Mouse (Mus musculus) activated CD4-positive, CD25-positive, alpha-beta regulatory T cell, adult 4 months (primary cell): ENCODE data around the gene Pnma1. TPM values are rescaled to one million over a fixed set of nuclear protein-coding genes. Genes with fewer than 3 reads are reported as not detected.
A peak's percentile ranks its signal among the peaks of the same experiment; 100 is the strongest.

Experiments
- ATAC-seq: one replicate; pipeline ENCODE4 v1.8.0; 2017
- polyA plus RNA-seq, 2 experiments: library from polyadenylated mRNA; unstranded; fragments of 100-300 nt; shearing (Covaris generic); gene quantifications; one replicate each; pipeline ENCODE4 v1.2.1; 2017

The Pnma1 gene
- polyA plus RNA-seq, 2 experiments from 2014 or later: not detected

GRCm38 (mm10) chr12:84100604-84101492 is 47.4 kb downstream of the Pnma1 start, which contains the start of gene Acot6:
Gene Acot6 (plus strand): TSS chr12:84100654.
- ATAC-seq: peak; percentile 66

DNA sequence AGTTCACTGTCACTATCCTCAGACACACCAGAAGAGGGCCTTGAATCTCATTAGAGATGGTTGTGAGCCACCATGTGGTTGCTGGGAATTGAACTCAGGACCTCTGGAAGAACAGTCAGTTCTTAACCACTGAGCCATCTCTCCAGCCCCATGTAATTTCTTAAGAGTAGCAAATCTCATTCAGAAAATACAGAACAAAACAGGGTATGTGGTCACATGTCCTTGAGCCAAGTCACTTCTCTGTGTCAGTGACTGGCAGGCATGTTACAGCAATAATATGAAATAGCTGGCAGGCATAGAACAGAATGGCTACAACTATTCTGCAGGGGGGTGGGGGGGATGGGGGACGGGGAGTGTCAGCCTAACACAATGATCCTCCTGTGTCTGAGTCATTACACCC is 48.2 kb downstream of the Pnma1 start:
- ATAC-seq: no peak

DNA sequence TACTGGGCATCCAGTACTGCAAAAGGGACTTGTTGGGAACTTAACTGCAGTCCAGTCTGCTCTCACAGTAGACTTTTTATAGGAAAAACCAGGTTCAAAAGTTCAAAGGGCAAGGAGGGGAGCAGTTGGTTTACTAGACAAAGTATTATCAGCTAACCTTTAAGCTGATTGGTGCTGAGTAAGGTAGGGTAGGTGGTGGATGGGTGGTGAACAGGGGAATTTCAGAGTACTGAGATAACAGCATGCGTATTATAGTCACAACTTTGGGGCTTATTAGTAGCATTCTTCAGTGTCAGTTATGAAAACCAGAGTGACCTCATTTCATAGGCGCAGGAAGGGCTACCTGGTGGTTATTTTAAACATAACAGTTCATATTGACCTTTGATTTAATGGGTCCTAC is 48.7 kb downstream of the Pnma1 start:
- ATAC-seq: no peak

Other genes with a start within 250 kb of the Pnma1 start
- 10 to 100 TPM; 27.8 to 34.9 TPM for gene Numb, start 226.6 kb downstream of the Pnma1 start, polyA plus RNA-seq
- gene Riox1, start 197.9 kb downstream of the Pnma1 start, polyA plus RNA-seq: 1 to 10 TPM; 1.2 to 2.0 TPM
- gene Heatr4, start 163.6 kb downstream of the Pnma1 start, polyA plus RNA-seq: not detected
- gene Acot2, start 160.6 kb downstream of the Pnma1 start, polyA plus RNA-seq: 10 to 100 TPM; 24.2 to 34.4 TPM
- not detected for gene Acot1, start 139.0 kb downstream of the Pnma1 start, polyA plus RNA-seq
- gene Acot4, start 110.1 kb downstream of the Pnma1 start, polyA plus RNA-seq: not detected
- not detected for gene Gm49366, start 109.6 kb downstream of the Pnma1 start, polyA plus RNA-seq
- not detected for gene Acot3, start 96.3 kb downstream of the Pnma1 start, polyA plus RNA-seq
- gene Acot5, start 79.2 kb downstream of the Pnma1 start, polyA plus RNA-seq: not detected
- under 1 TPM; 0.61 to 0.89 TPM for gene Acot6, start 47.8 kb downstream of the Pnma1 start, polyA plus RNA-seq
- gene Dnal1, start 34.1 kb downstream of the Pnma1 start, polyA plus RNA-seq: under 1 TPM in 1 of 2 experiments, not detected in 1; 0.81 TPM
- 1 to 10 TPM; 6.8 to 7.1 TPM for gene Elmsan1, start 70.4 kb upstream of the Pnma1 start, polyA plus RNA-seq
- gene Ptgr2, start 136.7 kb upstream of the Pnma1 start, polyA plus RNA-seq: 10 to 100 TPM; 41.0 to 42.5 TPM
- gene Zfp410, start 168.4 kb upstream of the Pnma1 start, polyA plus RNA-seq: 10 to 100 TPM; 41.1 to 54.8 TPM
- 10 to 100 TPM; 20.4 to 31.5 TPM for gene Coq6, start 213.2 kb upstream of the Pnma1 start, polyA plus RNA-seq
- gene Fam161b, start 213.3 kb upstream of the Pnma1 start, polyA plus RNA-seq: under 1 TPM; 0.25 to 0.95 TPM